Mouse (Mus musculus): ENCODE measurements around the gene Stpg4.

GRCm38 (mm10) chr17:87356261-87356660 is 71.3 kb downstream of the Stpg4 start:
- TF ChIP-seq POLR2A (IDR thresholded peaks at IDR 0.05; ENCODE audit: insufficient read depth, low read depth, low read length) (no peak), CTCF (IDR thresholded peaks at IDR 0.05; ENCODE audit: insufficient read depth, low read depth, low read length) (no peak)
